Mouse (Mus musculus): ENCODE data around the gene Gsta3.

Gsta3 gene

GRCm38 (mm10) chr1:21304174-21304573 lies 63.8 kb downstream of the Gsta3 start:
- DNase-seq: no peak

GRCm38 (mm10) chr1:21304646-21305045 lies 64.3 kb downstream of the Gsta3 start:
- no peak for DNase-seq

- no peak for DNase-seq
Observed at GRCm38 (mm10) chr1:21305443-21305842, 65.1 kb downstream of the Gsta3 start.

GRCm38 (mm10) chr1:21314336-21314735 lies 73.9 kb downstream of the Gsta3 start:
- DNase-seq: no peak
